Mouse (Mus musculus): Measurements from ENCODE around the gene Ccdc162.

DNA sequence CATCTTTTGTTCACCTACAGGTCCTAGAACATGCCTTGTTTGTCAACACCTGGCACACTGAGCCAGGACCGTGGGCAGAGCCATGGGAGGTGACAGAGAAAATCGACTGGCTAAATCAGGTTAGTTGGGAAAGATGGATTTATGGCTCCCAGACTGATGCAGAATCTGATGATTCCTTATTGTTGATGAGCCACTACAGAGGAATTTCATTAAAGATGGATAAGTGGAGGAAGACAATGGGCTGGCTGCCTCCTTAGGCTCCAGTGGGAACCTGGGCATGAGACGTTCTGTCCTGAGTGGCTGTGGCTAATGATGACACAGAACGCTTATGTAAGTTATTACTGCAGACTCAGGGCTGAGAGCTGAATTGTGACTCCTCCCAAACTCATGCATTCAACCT, 162.7 kb downstream of the Ccdc162 start:
- no peak for TF ChIP-seq CTCF (conservative IDR thresholded peaks at IDR 0.05; ENCODE audit: low read length)
- TF ChIP-seq NANOG (IDR thresholded peaks at IDR 0.05; ENCODE audit: borderline replicate concordance, low read length), result no peak
